Mouse (Mus musculus) activated CD4-positive, CD25-positive, alpha-beta regulatory T cell, adult 4 months (primary cell): ENCODE measurements around the gene Ctbp2. TPM values are rescaled to one million over a fixed set of nuclear protein-coding genes. Genes with fewer than 3 reads are reported as not detected.
"Not testable (repeated sequence)": the region's sequence is repeated elsewhere in the genome, so short reads cannot be mapped to it uniquely, and the experiment has no call there.

Experiments
- ATAC-seq: one replicate; pipeline ENCODE4 v1.8.0; 2017
- polyA plus RNA-seq, 2 experiments: library from polyadenylated mRNA; unstranded; fragments of 100-300 nt; shearing (Covaris generic); gene quantifications; one replicate each; pipeline ENCODE4 v1.2.1; 2017

Ctbp2 gene
- polyA plus RNA-seq, 2 experiments from 2014 or later = 1.6 to 4.4 TPM

- ATAC-seq = no peak
These were observed 3.9 kb downstream of the Ctbp2 start for GRCm38 (mm10) chr7:133120221-133120751.

- no peak for ATAC-seq
These were observed 6.3 kb downstream of the Ctbp2 start for GRCm38 (mm10) chr7:133117815-133118214.

GRCm38 (mm10) chr7:133116542-133116941 lies 7.6 kb downstream of the Ctbp2 start:
- ATAC-seq = no peak

GRCm38 (mm10) chr7:133115886-133116285 lies 8.3 kb downstream of the Ctbp2 start:
- no peak for ATAC-seq

GRCm38 (mm10) chr7:133114847-133115470 lies 9.2 kb downstream of the Ctbp2 start:
- ATAC-seq = no peak

GRCm38 (mm10) chr7:133113185-133113895 lies 10.8 kb downstream of the Ctbp2 start:
- no peak for ATAC-seq

- ATAC-seq = no peak
These were observed 11.8 kb downstream of the Ctbp2 start for GRCm38 (mm10) chr7:133112351-133112831.

- no peak for ATAC-seq
These were observed 14.7 kb downstream of the Ctbp2 start for GRCm38 (mm10) chr7:133109442-133109841.

GRCm38 (mm10) chr7:133108695-133109094 lies 15.5 kb downstream of the Ctbp2 start:
- ATAC-seq = no peak

GRCm38 (mm10) chr7:133102578-133102977 lies 21.6 kb downstream of the Ctbp2 start:
- no peak for ATAC-seq

GRCm38 (mm10) chr7:133101070-133101469 lies 23.1 kb downstream of the Ctbp2 start:
- ATAC-seq = no peak

GRCm38 (mm10) chr7:133100178-133100577 lies 24.0 kb downstream of the Ctbp2 start:
- ATAC-seq = no peak

- ATAC-seq = no peak
These were observed 24.9 kb downstream of the Ctbp2 start for GRCm38 (mm10) chr7:133099266-133099665.

GRCm38 (mm10) chr7:133098118-133098793 lies 25.9 kb downstream of the Ctbp2 start:
- ATAC-seq = no peak

GRCm38 (mm10) chr7:133095610-133096009 lies 28.5 kb downstream of the Ctbp2 start:
- not testable (repeated sequence) for ATAC-seq

GRCm38 (mm10) chr7:133094711-133095495 lies 29.3 kb downstream of the Ctbp2 start:
- ATAC-seq = no peak

GRCm38 (mm10) chr7:133094161-133094560 lies 30.0 kb downstream of the Ctbp2 start:
- no peak for ATAC-seq

- no peak for ATAC-seq
These were observed 30.4 kb downstream of the Ctbp2 start for GRCm38 (mm10) chr7:133093731-133094130.

- ATAC-seq = no peak
These were observed 33.5 kb downstream of the Ctbp2 start for GRCm38 (mm10) chr7:133090641-133091040.

GRCm38 (mm10) chr7:133089621-133090260 lies 34.4 kb downstream of the Ctbp2 start:
- ATAC-seq = no peak

- no peak for ATAC-seq
These were observed 35.3 kb downstream of the Ctbp2 start for GRCm38 (mm10) chr7:133088830-133089261.

GRCm38 (mm10) chr7:133088411-133088810 lies 35.7 kb downstream of the Ctbp2 start:
- ATAC-seq = no peak
